Mouse (Mus musculus): ENCODE measurements around the gene Krt76. TPM values are rescaled to one million over a fixed set of nuclear protein-coding genes. Genes with fewer than 3 reads are reported as not detected.

The Krt76 gene
- total and polyA plus RNA-seq, 3 experiments = not detected

DNA sequence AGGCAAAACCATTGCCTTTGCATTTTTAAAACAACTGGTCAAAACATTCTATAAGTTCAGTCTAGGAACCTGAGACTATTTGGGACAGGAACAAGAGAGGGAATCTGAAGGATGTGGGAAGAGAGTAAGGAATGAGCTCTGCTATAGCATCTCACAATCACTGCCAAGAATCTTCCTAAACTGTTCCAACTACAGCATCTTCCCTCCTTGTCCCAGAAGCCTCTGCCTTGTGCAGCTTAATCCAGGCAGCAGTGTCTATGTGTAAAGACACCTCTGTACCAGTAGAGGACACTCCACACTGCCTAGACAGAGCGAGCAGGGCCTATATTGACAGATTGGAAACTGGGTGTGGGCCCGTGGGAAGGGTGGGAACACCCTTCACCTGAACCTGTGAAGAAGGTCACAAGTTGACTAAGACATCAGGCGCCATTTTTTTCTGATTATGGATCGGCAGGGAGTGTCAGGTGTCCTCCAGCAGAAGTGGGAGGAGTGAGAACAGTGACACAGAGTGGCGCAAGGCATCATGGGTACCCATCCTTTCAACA is 57.9 kb downstream of the Krt76 start:
- H3K27me3 ChIP-seq (ENCODE audit: control insufficient read depth in 1 of 2, insufficient read depth in 2 of 2, low read length in 2 of 2) = peaks cover 1 to 6% of the 10 kb centered on the region in 2 experiments; a peak in 2 of 4 replicates
- DNase-seq (ENCODE audit: low read depth, low spot score) = no peak
- H3K79me2 ChIP-seq (ENCODE audit: control insufficient read depth, insufficient read depth, low read length, poor library complexity) = no peaks in the 10 kb centered on the region
- H3K9me3 ChIP-seq (replicated peaks; ENCODE audit: insufficient read depth, low read length) = no peaks in the 10 kb centered on the region
- no peaks in the 10 kb centered on the region for H3K4me1 ChIP-seq (ENCODE audit: control insufficient read depth in 1 of 2, insufficient read depth in 2 of 2, low read length in 2 of 2)
- TF ChIP-seq SIN3A (IDR thresholded peaks at IDR 0.05; ENCODE audit: low read length) (no peak), ZC3H11A (IDR thresholded peaks at IDR 0.05; ENCODE audit: low read depth, low read length) (no peak), E2F4 (IDR thresholded peaks at IDR 0.05; ENCODE audit: borderline replicate concordance, low read depth, low read length) (no peak)
- no peak overlapping the region for H3K4me3 ChIP-seq (ENCODE audit: control insufficient read depth in 1 of 2, insufficient read depth in 1 of 2, low read depth in 2 of 2, low read length in 2 of 2)
- no peak overlapping the region for H3K9ac ChIP-seq (ENCODE audit: control insufficient read depth, low read depth, low read length, poor library complexity, severe bottlenecking)
- H3K36me3 ChIP-seq (ENCODE audit: control insufficient read depth in 1 of 2, insufficient read depth in 2 of 2, low read length in 2 of 2) = no peaks in the 10 kb centered on the region
- H3K27ac ChIP-seq (ENCODE audit: control insufficient read depth, low read depth, low read length) = no peak overlapping the region

Other genes starting within 250 kb of the Krt76 start
- not detected in 2 replicates for gene Gm5478, start 245.5 kb downstream of the Krt76 start, total RNA-seq (2012; rRNA removed)
- not detected for gene Gm5478, start 245.5 kb downstream of the Krt76 start, polyA plus RNA-seq (2012; ENCODE audit: insufficient read depth in 1 of 2, insufficient read length in 2 of 2, low read depth in 1 of 2, low replicate concordance in 2 of 2, missing spikeins in 1 of 2)
- gene Krt6b, start 212.6 kb downstream of the Krt76 start, total RNA-seq (2012; rRNA removed) = not detected in 2 replicates
- gene Krt6b, start 212.6 kb downstream of the Krt76 start, polyA plus RNA-seq (2012; ENCODE audit: insufficient read depth in 1 of 2, insufficient read length in 2 of 2, low read depth in 1 of 2, low replicate concordance in 2 of 2, missing spikeins in 1 of 2) = not detected
- gene Krt6a, start 198.6 kb downstream of the Krt76 start, total RNA-seq (2012; rRNA removed) = not detected in 2 replicates
- gene Krt6a, start 198.6 kb downstream of the Krt76 start, polyA plus RNA-seq (2012; ENCODE audit: insufficient read depth in 1 of 2, insufficient read length in 2 of 2, low read depth in 1 of 2, low replicate concordance in 2 of 2, missing spikeins in 1 of 2) = not detected
- gene Krt5, start 180.0 kb downstream of the Krt76 start, total RNA-seq (2012; rRNA removed) = not detected in 2 replicates
- gene Krt5, start 180.0 kb downstream of the Krt76 start, polyA plus RNA-seq (2012; ENCODE audit: insufficient read depth in 1 of 2, insufficient read length in 2 of 2, low read depth in 1 of 2, low replicate concordance in 2 of 2, missing spikeins in 1 of 2) = not detected
- gene Krt71, start 149.8 kb downstream of the Krt76 start, total RNA-seq (2012; rRNA removed) = not detected in 2 replicates
- gene Krt71, start 149.8 kb downstream of the Krt76 start, polyA plus RNA-seq (2012; ENCODE audit: insufficient read depth in 1 of 2, insufficient read length in 2 of 2, low read depth in 1 of 2, low replicate concordance in 2 of 2, missing spikeins in 1 of 2) = not detected
- gene Krt72, start 106.5 kb downstream of the Krt76 start, total RNA-seq (2012; rRNA removed) = not detected in 2 replicates
- gene Krt72, start 106.5 kb downstream of the Krt76 start, polyA plus RNA-seq (2012; ENCODE audit: insufficient read depth in 1 of 2, insufficient read length in 2 of 2, low read depth in 1 of 2, low replicate concordance in 2 of 2, missing spikeins in 1 of 2) = not detected
- not detected in 2 replicates for gene Krt73, start 90.6 kb downstream of the Krt76 start, total RNA-seq (2012; rRNA removed)
- gene Krt73, start 90.6 kb downstream of the Krt76 start, polyA plus RNA-seq (2012; ENCODE audit: insufficient read depth in 1 of 2, insufficient read length in 2 of 2, low read depth in 1 of 2, low replicate concordance in 2 of 2, missing spikeins in 1 of 2) = not detected
- not detected in 2 replicates for gene Krt2, start 74.8 kb downstream of the Krt76 start, total RNA-seq (2012; rRNA removed)
- gene Krt2, start 74.8 kb downstream of the Krt76 start, polyA plus RNA-seq (2012; ENCODE audit: insufficient read depth in 1 of 2, insufficient read length in 2 of 2, low read depth in 1 of 2, low replicate concordance in 2 of 2, missing spikeins in 1 of 2) = not detected
- gene Krt1, start 42.1 kb downstream of the Krt76 start, total RNA-seq (2012; rRNA removed) = not detected in 2 replicates
- gene Krt1, start 42.1 kb downstream of the Krt76 start, polyA plus RNA-seq (2012; ENCODE audit: insufficient read depth in 1 of 2, insufficient read length in 2 of 2, low read depth in 1 of 2, low replicate concordance in 2 of 2, missing spikeins in 1 of 2) = not detected
- gene Krt77, start 23.2 kb downstream of the Krt76 start, total RNA-seq (2012; rRNA removed) = not detected in 2 replicates
- not detected for gene Krt77, start 23.2 kb downstream of the Krt76 start, polyA plus RNA-seq (2012; ENCODE audit: insufficient read depth in 1 of 2, insufficient read length in 2 of 2, low read depth in 1 of 2, low replicate concordance in 2 of 2, missing spikeins in 1 of 2)
- not detected in 2 replicates for gene Krt4, start 31.8 kb upstream of the Krt76 start, total RNA-seq (2012; rRNA removed)
- not detected for gene Krt4, start 31.8 kb upstream of the Krt76 start, polyA plus RNA-seq (2012; ENCODE audit: insufficient read depth in 1 of 2, insufficient read length in 2 of 2, low read depth in 1 of 2, low replicate concordance in 2 of 2, missing spikeins in 1 of 2)
- gene Krt79, start 47.4 kb upstream of the Krt76 start, total RNA-seq (2012; rRNA removed) = not detected in 2 replicates
- gene Krt79, start 47.4 kb upstream of the Krt76 start, polyA plus RNA-seq (2012; ENCODE audit: insufficient read depth in 1 of 2, insufficient read length in 2 of 2, low read depth in 1 of 2, low replicate concordance in 2 of 2, missing spikeins in 1 of 2) = not detected
- gene Krt78, start 61.4 kb upstream of the Krt76 start, total RNA-seq (2012; rRNA removed) = 0.08 and 0.13 TPM in 2 replicates
- gene Krt78, start 61.4 kb upstream of the Krt76 start, polyA plus RNA-seq (2012; ENCODE audit: insufficient read depth in 1 of 2, insufficient read length in 2 of 2, low read depth in 1 of 2, low replicate concordance in 2 of 2, missing spikeins in 1 of 2) = under 1 TPM in 1 of 2 experiments, not detected in 1; 0.17 TPM
- 0.69 and 0.75 TPM in 2 replicates for gene Krt8, start 111.6 kb upstream of the Krt76 start, total RNA-seq (2012; rRNA removed)
- under 1 TPM in 1 of 2 experiments, not detected in 1; 0.93 TPM for gene Krt8, start 111.6 kb upstream of the Krt76 start, polyA plus RNA-seq (2012; ENCODE audit: insufficient read depth in 1 of 2, insufficient read length in 2 of 2, low read depth in 1 of 2, low replicate concordance in 2 of 2, missing spikeins in 1 of 2)
- 0.08 TPM in 1 of 2 replicates, not detected in the other for gene Krt18, start 135.3 kb upstream of the Krt76 start, total RNA-seq (2012; rRNA removed)
- not detected for gene Krt18, start 135.3 kb upstream of the Krt76 start, polyA plus RNA-seq (2012; ENCODE audit: insufficient read depth in 1 of 2, insufficient read length in 2 of 2, low read depth in 1 of 2, low replicate concordance in 2 of 2, missing spikeins in 1 of 2)
- gene Eif4b, start 180.9 kb upstream of the Krt76 start, total RNA-seq (2012; rRNA removed) = 561 and 633 TPM in 2 replicates
- gene Eif4b, start 180.9 kb upstream of the Krt76 start, polyA plus RNA-seq (2012; ENCODE audit: insufficient read depth in 1 of 2, insufficient read length in 2 of 2, low read depth in 1 of 2, low replicate concordance in 2 of 2, missing spikeins in 1 of 2) = 100 to 1,000 TPM; 464 to 790 TPM
- 0.16 and 0.42 TPM in 2 replicates for gene Tns2, start 207.5 kb upstream of the Krt76 start, total RNA-seq (2012; rRNA removed)
- 1 to 10 TPM in 1 of 2 experiments, not detected in 1; 3.1 TPM for gene Tns2, start 207.5 kb upstream of the Krt76 start, polyA plus RNA-seq (2012; ENCODE audit: insufficient read depth in 1 of 2, insufficient read length in 2 of 2, low read depth in 1 of 2, low replicate concordance in 2 of 2, missing spikeins in 1 of 2)
- 26.5 and 29.3 TPM in 2 replicates for gene Spryd3, start 243.3 kb upstream of the Krt76 start, total RNA-seq (2012; rRNA removed)
- gene Spryd3, start 243.3 kb upstream of the Krt76 start, polyA plus RNA-seq (2012; ENCODE audit: insufficient read depth in 1 of 2, insufficient read length in 2 of 2, low read depth in 1 of 2, low replicate concordance in 2 of 2, missing spikeins in 1 of 2) = 10 to 100 TPM in 1 of 2 experiments, not detected in 1; 35.4 TPM

Measured in MEL (cell line).